Mouse (Mus musculus): Measurements from ENCODE around the gene Mdm4.

- no peak for TF ChIP-seq MAX (IDR thresholded peaks at IDR 0.05)
- no peak for TF ChIP-seq CTCF (IDR thresholded peaks at IDR 0.05; ENCODE audit: control insufficient read depth, insufficient read depth, insufficient read length)
- no peak for TF ChIP-seq MYOD1 (IDR thresholded peaks at IDR 0.05; ENCODE audit: control insufficient read depth, insufficient read length, low read depth)
- TF ChIP-seq USF1 (IDR thresholded peaks at IDR 0.05; ENCODE audit: low read depth), result no peak
Observed at GRCm38 (mm10) chr1:132928907-132929250, 101.5 kb downstream of the Mdm4 start.

Data from C2C12 (cell line).